Mouse (Mus musculus): ENCODE results near the gene Cyb561d2. TPM values are rescaled to one million over a fixed set of nuclear protein-coding genes. Genes with fewer than 3 reads are reported as not detected.
"Not testable (repeated sequence)": the region's sequence is repeated elsewhere in the genome, so short reads cannot be mapped to it uniquely, and the experiment has no call there.

The Cyb561d2 gene
- total RNA-seq (2014; fragmentation: Nextera tagmentation) (21.2 and 31.0 TPM in 2 replicates), total RNA-seq (2017) (13.2 and 13.9 TPM in 2 replicates)

DNA sequence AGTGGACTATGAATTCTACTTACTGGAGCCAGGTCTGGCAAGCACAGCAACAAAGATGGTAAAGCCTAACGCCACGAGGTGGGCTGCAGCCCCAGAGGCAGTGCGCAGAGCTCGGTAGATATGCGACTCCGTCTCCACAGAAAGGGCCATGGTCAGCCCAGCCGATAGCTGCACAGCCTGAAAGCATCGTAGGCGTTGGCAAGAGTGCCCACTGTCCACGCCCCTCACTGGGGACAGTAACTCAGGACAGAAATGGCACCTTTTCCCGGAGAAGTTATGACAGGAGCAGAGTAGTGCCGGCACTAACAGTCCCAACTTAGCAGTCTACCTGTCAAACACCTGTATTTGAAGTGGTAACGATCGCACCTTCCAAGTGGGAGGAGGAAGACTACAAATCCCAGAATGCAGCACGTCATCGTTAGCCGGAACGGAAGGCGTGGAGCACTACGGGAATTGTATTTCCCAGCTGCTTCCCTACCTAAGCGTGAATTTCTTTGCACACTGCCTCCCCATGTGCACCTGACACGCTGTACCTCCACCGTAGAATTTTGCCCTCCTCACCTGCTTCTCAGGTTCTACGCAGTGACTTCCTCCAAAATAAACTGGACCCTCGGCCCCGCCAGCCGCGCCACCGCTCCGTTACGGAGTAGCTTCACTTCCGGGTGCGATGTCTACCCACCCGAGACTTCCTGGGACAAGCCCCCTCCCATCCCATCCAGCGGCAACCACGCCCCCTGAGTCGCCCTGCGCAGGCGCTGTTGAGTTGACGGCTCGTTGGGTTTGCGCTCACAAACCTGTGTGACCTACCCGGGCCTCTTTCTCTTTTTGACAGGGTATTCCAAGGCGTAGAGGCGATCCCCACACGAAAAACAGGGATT is at the start of gene Cyb561d2, which contains the start of gene Nprl2:
TSS of gene Cyb561d2 (minus strand) at position 720 of the 878 bp plus-strand sequence.
TSS of gene Nprl2 (plus strand) at position 753 of the 878 bp plus-strand sequence.
- peak; percentile 80 for ATAC-seq (replicated peaks; ENCODE audit: poor library complexity, severe bottlenecking)

- no peak for ATAC-seq (replicated peaks; ENCODE audit: poor library complexity, severe bottlenecking)
These were observed 48.7 kb upstream of the Cyb561d2 start for GRCm38 (mm10) chr9:107590773-107591060.

DNA sequence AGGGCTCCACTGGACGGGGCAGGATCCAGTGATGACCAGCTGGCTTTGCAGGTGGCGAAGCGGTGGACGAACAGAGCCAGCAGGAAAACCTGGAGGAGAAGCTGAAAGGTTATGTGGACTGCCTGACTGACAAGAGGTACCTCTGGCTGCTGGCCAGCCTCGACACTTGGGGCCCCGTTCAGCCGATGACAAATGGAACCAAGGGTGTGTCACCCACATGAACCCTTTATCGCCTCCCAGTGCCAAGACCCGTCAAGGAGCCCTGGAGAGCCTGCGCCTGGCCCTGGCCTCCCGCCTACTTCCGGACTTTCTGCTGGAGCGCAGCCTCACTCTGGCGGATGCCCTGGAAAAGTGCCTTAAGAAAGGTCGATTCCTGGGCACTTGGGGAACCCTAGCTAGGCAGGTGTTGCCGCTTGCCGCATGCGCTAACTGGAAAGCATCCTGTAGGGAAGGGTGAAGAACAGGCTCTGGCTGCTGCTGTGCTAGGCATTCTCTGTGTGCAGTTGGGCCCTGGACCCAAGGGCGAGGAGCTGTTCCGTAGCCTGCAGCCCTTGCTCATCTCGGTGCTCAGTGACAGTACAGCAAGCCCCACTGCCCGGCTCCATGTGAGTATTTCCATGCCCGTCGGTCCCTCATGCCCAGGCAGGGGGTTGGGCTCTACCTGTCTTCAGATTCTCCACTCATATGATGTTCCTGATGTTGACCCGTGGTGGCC is 48.2 kb upstream of the Cyb561d2 start:
- ATAC-seq (replicated peaks; ENCODE audit: poor library complexity, severe bottlenecking) = no peak

DNA sequence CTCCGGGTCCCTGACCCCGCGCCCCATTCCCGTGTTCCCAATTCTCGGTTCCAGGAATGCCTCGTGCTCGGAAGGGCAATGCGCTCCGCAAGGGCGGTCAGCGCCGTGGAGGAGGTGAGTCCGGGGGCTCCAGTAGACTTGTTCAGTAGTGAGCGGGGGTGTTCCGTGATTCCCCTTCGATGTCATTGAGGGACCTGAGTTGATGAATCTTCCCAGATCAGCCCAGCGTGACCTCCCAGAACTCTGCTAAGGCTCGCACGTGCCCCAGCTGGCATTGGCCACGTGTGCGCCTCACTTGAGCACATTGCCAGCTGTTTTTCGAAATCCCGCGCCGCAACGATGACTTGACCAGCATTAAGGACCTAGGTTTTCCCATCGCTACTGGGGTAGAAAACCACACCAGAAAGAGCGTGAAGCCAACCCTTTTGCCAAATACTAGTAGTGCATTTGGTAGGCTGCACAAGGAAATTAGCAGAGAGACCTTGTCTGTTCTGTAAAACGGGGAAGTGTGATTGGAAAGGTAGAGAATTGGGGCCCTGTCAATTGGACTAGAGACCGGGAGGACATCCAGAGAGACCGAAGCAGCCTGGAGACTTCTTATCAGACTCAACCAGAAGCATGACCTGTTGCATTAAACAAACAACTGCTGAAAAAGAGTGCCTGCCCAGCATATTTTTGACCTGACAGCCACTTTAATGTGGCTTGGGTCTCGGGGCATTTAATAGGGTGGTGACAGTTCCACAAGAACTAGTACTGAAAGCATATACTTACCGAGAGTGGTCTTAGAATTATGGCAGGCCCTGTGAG is 46.0 kb upstream of the Cyb561d2 start:
- peak; percentile 26 for ATAC-seq (replicated peaks; ENCODE audit: poor library complexity, severe bottlenecking)

GRCm38 (mm10) chr9:107586974-107587832 is 45.2 kb upstream of the Cyb561d2 start, which contains the start of gene Ifrd2:
Gene Ifrd2, plus strand, starts transcription at chr9:107587642.
- ATAC-seq (replicated peaks; ENCODE audit: poor library complexity, severe bottlenecking) = peak; percentile 94

DNA sequence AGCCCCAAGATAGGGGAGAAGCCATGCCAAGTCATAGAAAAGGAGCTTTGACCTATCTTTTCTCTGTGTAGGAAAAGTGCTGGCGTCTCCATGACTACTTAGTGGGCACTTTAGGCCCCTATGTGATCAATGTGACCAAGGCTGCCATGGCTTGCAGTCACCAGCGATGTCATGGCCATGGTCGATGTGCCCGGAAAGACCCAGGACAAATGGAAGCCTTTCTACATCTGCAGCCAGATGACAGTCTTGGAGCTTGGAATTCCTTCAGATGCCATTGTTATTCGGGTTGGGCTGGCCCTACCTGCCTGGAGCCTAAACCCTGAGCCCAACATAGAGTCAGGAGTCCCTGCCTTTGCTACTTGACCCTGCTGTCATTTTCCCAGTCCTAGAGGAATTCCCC is 44.5 kb upstream of the Cyb561d2 start:
- ATAC-seq (replicated peaks; ENCODE audit: poor library complexity, severe bottlenecking) = no peak

DNA sequence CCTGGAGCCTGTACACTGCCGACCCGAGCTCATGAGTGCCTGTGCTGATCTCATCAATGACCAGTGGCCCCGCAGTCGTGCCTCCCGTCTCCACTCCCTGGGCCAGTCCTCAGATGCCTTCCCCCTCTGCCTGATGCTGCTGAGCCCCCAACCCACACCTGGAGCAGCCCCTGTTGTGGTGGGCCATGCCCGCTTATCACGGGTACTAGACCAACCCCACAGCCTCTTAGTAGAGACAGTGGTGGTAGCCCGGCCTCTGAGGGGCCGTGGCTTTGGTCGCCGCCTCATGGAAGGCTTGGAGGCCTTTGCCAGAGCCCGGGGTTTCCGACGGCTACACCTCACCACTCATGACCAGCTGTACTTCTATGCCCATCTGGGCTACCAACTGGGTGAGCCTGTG is 41.2 kb upstream of the Cyb561d2 start:
- ATAC-seq (replicated peaks; ENCODE audit: poor library complexity, severe bottlenecking) = no peak

DNA sequence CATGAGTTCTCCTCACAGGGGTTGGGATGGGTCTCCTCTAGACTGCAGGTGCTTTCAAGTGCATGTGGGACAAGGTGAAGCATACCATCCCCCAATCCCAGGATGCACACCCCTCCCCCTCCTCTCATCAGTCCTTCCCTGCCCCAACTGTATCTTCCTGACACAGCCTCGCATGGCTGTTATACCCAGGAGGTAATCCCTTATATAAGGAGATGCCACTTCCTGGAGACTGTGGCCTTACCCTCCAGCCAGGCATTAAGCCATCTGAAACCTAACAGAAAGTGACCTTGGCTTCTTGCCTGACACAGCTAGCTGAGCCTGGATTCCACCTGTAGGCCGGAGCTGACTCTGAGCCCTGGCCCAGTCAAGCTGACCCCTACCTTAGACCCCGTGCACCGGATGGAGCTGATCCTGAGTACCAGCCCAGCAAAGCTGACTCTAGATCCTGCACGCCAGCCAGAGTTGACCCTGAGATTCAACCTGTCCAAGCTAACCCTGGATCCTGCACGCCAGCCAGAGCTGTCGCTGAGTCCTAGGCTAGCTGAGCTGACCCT is 40.6 kb upstream of the Cyb561d2 start:
- no peak for ATAC-seq (replicated peaks; ENCODE audit: poor library complexity, severe bottlenecking)

DNA sequence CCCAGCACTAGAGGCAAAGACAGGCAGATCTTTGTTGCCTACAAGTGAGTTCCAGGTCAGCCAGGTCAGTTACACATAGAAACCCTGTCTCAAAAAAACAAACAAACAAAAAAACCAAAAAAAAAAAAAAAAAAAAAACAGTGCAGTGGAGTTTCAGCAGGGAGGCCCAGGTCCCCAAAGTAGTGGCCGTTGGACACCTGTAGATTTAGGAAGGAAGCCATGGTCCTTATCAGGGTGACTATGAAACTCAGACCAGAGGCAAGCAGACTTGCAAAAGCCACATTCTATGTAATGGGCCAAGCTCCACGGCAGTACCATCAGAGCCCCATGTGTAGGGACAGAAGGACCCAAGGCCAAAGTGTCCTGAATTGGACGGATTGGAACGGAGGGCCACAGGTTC is 39.6 kb upstream of the Cyb561d2 start:
- no peak for ATAC-seq (replicated peaks; ENCODE audit: poor library complexity, severe bottlenecking)

GRCm38 (mm10) chr9:107580501-107581317 is 38.7 kb upstream of the Cyb561d2 start, which contains the start of gene Hyal3:
Gene Hyal3, plus strand, starts transcription at chr9:107580818.
- ATAC-seq (replicated peaks; ENCODE audit: poor library complexity, severe bottlenecking) = peak; percentile 78

DNA sequence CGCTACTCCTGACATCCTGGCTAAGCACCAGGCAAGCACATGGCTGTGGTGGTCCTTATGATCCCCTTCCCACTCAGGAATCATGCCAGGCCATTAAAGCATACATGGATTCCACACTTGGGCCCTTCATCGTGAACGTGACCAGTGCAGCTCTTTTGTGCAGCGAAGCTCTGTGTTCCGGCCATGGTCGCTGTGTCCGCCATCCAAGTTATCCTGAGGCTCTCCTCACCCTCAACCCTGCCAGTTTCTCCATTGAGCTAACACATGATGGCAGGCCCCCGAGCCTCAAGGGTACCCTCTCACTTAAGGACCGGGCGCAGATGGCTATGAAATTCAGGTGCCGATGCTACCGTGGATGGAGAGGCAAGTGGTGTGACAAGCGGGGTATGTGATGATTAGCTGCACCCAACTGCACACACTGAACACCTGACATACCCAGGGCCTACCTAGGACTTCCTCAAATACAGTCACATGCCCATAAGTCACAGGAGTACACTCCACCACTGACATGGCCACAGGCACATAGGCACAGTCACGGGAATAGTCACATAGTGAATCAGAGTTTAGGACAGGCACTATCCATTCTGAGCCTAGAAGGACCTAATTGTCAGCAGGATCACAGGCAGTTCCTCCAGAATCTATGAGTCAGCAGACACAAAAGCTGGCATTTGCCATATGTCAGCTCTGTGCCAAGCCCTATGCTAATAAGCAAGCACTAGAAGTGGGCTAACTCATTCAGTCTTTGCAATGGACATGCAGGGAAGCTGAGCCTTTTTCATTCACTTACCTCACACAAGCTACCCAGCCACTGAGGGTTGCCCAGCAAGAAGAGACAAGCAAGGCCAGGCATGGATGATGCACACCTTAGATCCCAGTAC is 37.3 kb upstream of the Cyb561d2 start:
- ATAC-seq (replicated peaks; ENCODE audit: poor library complexity, severe bottlenecking) = no peak

DNA sequence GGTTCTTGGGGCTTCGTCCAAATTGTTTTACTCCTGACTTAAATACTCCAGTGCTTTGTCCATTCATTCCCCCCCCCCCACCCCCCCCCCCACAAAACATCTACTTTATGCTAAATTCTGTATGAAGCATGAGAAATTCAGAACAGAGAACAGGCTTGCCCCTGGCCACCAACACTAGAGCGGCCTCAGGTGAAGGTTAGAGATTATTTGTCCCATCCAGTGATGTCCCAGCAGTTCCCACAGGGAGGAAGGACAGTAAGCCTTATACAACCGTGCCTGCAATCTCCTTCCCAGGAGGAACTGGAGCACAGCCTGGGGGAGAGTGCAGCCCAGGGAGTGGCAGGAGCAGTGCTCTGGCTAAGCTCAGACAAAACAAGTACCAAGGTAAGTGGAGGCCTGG is 36.6 kb upstream of the Cyb561d2 start, which contains the start of gene Naa80:
TSS of gene Naa80 (plus strand) at position 301 of the 400 bp plus-strand sequence.
- no peak for ATAC-seq (replicated peaks; ENCODE audit: poor library complexity, severe bottlenecking)

- ATAC-seq (replicated peaks; ENCODE audit: poor library complexity, severe bottlenecking) = no peak
These were observed 35.9 kb upstream of the Cyb561d2 start for GRCm38 (mm10) chr9:107577871-107578270.

GRCm38 (mm10) chr9:107576357-107577107 is 34.5 kb upstream of the Cyb561d2 start, which contains the start of gene Hyal1:
Gene Hyal1, plus strand, starts transcription at chr9:107576927.
- peak; percentile 66 for ATAC-seq (replicated peaks; ENCODE audit: poor library complexity, severe bottlenecking)

GRCm38 (mm10) chr9:107575579-107576356 is 33.8 kb upstream of the Cyb561d2 start:
- no peak for ATAC-seq (replicated peaks; ENCODE audit: poor library complexity, severe bottlenecking)

- ATAC-seq (replicated peaks; ENCODE audit: poor library complexity, severe bottlenecking) = not testable (repeated sequence)
These were observed 31.8 kb upstream of the Cyb561d2 start for GRCm38 (mm10) chr9:107573774-107574173.

Measured in granulocyte monocyte progenitor cell, adult 5-6 weeks (primary cell).